Mouse (Mus musculus) embryo, embryonic 10.5 days (tissue): Measurements from ENCODE around the gene Trio.

Source experiments
- DNase-seq: peaks from one replicate; pipeline ENCODE4 v3.0.0-alpha.2; 2015; ENCODE audit warnings: low spot score

The Trio gene

DNA sequence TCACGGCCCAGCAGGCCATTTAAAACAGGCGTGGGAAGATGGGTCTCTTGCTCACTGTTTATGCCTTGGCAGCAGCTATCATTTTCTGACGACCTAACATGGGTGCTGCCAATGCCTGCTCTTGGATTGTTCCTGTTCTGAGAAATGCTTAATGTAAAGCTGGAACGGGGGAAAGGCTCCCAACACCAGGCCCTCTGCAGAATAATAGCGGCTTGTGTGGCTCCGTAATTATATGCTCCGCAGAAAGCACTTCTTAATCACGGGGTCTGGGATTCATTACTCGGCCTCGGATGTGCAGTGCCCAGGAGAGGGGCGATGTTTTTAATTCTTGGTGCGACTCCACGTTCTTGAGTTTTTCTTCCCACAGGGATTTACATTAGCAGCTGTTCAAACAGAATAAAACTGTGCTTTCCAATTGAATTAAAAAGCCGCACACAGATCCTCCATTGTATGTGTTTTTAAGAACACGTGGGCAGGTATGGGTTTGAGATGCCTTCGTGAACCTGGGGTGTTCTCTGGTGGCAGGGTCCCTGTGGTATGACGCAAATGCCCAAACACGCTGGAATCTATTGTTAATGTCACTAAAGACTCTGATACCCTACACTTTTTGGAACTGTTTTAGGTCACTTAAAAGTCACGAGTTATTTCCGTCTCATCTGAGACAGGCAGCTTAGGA is 228.0 kb downstream of the Trio start:
- no peak for DNase-seq

DNA sequence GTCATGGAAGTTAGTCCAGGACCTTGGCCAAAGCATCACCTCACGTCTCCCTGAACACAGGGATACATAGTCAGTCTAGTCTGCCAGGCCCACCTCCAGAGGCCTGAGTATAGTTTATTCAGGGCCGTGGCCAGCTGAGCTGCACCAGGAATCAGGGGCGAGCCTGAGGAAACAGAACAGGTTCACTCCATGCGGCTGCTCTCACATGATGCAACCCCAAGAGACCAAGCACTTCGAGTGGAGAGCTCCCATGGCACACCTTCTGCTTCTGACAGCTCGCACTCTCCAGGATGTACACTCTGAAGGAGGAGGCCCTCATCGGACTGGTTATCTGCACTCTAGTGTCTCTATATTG is 228.8 kb downstream of the Trio start:
- DNase-seq = no peak

DNA sequence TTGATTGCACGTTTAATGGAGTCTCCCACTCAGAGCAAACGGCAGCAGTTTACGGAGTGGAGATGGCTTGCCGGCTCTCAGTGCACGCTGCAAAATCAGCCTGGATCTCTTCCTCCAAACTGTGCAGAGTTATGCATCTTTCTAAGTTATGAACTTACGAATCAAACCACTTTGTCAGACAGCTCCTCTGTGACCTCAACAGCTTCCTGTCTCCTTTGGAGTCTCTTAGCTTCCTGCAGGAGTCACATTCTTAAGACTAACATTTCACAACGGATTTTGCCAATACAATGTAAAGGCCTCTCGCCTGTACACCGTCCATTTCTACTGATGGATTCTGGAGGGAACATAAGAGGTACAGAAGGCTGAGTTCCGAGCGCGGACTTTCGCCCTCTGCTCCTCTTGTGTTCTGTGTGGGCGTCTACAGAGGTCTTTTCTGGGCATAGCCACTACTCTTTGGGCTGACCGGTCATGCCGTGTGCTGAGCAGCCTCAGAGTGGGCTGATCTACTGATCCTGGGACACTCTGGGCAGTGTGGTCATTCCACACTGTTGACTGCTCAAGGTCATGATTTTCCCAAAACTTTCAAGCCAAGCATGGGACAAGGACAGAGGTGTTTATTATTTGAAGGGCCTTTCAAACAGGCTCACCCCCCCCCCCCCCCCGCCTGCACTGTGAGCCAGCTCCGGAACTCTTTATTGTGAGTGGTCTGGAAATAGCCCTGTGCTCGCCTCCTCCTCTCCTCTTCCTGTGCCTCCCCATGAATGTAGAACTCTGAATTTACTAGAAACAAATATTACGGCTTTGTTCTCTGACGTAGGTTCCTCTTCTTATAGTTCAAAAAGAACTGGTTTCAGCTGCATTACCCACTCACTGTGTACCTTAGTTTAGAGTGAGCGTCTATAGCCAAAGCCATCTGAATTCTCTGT is 229.4 kb downstream of the Trio start:
- no peak for DNase-seq

DNA sequence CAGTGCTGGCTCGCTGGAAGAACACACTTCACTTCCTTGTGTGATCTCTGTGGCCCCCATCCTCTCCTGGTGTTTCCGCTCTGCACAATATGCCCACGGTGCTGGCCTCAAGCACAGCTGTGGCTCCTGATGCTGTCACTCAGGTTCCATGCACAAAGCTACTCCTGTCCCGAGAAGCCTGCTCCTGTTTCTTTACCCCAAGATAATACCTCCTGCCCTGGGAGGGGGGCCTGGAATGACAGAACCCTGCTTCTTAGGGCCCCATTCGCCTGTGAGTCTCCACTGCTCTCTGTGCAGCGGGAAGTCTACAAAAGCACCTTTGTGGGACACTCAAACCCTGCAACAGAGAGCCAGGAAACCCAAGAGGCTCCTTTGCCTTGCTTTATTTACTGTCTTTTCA is 232.4 kb downstream of the Trio start:
- DNase-seq = no peak

DNA sequence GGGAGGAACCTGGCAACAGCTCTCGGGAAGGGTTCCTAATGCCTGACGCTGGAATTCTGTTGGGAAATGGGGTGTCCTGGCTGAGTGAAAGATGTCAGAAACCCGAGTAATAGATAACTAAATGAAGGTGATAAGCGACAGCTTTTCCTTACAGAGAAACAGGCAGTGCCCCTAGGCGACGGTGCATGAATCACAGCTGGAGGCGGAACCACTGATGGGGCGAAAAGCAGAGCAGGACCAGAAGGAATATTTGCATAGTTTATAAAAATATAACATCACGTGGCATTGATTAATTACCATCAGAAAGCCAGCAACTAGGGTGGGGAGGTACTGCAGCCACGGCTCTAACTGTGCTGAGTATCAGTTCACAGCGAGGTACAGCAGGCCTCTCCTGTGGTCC is 233.2 kb downstream of the Trio start:
- DNase-seq = no peak

DNA sequence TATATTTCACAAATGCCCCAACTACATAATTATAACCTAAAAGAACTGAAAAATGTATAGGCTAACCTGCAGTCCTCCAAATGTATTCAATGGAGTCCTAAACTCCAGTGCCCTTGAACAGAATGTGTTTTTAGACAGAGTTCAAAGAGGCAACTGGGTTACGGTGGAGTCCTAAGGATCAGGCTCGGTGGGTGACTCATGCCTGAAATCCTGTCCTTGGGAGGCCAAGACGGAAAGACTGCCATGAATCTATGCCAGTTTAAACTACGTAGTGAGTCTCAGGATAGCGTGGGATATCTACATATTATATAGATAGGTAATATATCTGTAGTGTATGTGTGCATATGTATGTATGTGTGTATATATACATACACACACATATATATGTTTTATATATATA is 234.5 kb downstream of the Trio start:
- no peak for DNase-seq

DNA sequence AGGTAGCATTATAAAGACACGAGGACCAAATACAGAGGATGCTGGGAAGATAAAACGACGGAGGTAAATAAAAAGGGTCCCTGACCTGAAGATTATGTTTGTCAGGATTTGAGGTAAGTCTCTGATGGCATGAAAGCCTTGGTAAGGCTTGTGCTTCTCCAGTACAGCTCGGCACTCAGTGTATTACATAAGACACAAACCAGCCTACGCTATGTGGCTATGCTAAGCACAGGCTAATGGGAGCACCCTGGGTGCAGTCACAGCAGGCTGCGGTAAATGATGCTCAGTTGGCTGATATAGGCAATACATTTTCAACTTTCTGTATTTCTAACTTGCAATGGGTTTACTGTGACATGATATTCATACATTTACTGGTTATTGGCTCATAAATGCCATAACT is 234.9 kb downstream of the Trio start:
- no peak for DNase-seq

DNA sequence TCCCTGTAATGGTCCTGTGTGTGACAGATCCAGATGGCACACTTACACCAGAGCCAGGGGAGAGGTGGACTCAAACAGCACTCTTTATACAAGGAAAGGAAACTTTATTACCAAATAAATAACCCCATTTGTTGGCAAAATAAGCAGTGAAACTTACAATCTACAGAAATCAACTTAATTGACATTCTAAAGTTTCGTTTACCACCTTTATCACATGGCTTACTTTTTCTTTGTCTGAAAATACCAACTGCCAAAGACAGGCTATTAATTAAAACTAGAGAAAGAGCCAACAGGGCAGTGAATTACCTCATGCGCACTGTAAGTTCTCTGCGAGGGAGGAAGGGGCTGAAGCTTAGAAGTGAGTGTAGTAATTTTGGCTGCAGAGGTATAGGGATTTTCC is 236.3 kb downstream of the Trio start:
- no peak for DNase-seq

DNA sequence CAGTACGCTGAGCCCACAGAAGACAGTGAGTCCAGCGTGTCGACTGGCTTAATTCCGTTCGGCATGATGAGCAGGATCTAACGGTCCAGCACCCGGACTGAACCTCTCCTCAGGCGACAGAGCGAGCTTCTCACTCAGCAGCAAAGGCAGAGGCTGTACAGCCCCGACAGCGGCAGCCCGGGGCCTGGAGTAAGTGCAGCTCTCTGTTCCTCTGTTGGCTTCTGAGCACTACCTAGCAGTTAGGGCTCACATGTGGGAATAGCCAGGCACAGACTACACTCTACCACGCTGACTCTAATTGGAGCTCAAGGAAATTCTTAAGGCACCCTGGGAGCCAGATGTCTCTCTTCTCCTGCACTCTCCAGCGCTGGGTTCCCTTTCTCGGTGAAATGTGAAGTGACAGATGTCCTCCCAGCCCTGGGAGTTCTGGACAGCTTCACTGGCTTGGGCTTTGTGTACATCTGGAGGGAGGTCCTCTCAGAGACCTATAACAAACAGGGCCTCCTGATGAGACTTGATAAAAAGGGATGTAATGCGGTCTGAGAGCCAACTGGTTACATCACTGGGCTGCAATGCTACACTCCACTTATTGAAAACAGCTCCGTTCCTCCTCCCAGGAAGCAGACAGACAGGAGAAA is 237.4 kb downstream of the Trio start:
- DNase-seq = peak; percentile 77

DNA sequence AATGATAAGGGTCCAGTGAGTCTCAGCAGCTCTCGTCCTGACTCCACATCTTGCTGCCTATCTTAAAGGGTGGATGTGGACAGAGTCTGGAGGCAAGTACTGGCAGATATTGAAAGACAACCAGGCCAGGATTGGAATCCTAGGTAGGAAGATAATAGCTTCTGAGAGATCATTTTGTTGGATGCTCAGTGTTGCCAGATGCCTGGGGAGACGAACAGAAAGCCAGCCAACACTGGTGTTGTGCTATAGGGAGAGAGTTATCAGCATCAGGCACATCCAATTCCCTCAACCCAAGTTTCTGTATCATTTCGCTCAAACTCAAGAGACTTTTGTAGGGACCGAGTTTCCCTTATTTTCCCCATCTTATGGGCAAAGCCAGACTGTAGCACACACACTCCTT is 238.5 kb downstream of the Trio start:
- DNase-seq = no peak

DNA sequence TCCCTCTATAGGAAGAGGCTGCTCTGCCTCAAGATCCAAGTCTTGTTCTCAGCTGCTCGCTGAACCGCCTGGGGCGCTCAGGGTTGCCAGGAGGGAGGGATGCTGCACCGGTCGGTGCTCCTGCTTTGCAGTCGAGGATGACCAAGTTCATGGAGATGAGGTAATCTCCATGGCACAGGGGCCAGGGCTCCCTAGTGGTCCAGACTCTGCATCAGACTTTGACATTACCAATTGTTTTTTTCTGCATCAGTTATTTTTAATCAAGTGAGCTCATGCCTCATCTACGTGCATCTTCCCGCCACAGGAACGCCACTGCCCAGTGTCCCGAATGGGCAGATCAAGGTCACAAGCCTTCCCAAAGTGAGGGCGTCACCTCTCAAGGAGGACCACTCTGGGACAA is 239.2 kb downstream of the Trio start:
- no peak for DNase-seq

DNA sequence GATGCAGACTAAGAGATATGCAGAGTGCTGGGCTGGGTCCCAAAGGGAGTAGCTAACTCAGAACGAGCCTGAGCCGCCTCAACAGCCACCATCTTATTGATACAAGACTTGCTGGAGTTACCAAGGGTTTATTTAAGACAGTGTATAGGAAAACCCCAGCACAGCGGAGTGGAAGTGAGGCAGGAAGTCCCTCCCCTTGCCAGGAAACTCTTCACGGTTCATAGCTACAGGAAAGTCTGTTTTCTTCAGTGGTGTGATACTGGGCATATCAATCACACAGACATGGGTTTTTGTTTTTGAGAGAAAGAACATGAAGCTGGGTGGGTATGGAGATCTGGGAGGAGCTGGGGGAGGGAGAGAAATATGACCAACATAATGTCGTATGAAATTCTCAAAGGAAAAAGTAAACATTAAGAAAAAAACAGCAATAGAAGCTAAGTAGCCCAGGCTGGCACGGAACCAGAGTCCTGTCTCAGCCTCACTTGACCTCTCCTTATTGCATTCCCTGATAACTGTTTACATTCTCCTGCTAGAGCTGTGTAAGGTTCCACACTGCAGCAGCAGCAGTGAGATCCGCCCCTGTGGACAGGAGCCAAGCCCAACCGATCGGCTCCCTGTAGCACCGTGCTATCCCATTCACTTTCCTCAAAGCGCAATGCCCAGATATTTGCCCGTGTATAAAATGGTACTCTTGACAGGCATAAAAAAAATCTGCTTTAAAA is 240.2 kb downstream of the Trio start:
- DNase-seq = no peak

DNA sequence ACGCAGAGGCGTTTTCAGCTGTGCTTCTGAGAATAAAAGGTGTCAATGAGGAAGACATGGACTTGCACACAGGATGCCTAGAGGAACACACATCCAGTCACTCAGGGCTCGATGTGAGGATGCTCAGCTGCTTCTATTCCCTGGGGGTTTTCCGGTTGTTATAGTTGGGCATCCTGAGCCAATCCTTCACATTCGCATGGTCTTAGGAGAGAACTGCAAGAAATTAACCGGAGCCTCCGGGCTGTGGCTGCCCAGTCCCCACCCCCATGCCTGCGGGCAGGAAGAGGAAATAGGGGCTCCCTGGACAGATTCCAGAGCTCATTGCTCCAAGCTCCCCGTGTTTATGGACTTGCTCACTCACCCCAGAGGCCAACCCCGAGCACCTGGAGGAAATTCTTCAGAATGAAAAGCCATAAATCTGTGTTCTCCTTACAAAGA is 241.5 kb downstream of the Trio start:
- peak; percentile 64 for DNase-seq

DNA sequence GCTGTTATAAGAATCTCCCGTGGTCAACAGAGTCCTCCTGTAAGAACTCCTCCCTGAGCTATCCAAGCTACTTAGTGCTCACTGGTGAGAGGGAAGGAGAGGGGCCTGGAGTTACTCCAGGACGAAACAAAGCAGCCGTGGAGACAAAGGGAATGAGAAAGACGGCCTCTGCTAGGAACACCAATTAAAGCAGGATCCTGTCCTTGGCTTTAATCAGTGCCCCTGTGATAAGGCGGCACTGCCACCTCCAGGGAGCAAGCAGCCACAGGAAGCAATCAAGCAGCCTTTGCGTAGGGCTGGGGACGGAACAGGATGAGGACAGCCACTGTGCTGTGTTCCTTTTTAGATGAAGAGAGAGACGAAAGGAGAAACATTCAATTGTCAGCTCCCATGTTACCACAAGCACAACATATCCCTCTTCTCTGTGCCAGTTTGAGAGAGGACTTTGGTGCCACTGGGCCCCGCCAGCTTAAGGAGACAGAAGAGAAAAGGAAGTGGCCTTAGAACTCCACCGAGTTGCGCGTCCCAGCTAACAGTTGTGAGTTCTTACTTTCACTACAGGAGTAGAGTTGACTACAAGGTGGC is 242.0 kb downstream of the Trio start:
- no peak for DNase-seq

DNA sequence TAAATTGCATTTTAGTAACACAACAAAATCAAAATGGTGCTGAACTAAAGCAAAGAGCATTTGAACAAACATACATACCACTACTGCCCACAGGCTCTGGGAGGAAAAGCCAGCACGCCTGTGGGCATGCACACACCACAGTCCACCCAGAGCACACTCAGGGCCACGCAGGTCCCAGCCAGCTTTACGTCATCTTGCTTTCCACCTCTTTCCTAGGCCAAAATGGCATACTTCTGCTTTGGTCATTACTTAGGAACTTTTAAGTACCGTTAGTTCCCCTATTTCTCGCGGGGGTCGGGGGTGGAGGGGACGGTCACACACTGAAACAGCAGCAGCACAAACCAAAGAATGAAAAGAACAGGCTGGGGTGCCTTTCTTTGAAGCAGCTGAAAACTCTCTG is 242.6 kb downstream of the Trio start:
- DNase-seq = no peak

DNA sequence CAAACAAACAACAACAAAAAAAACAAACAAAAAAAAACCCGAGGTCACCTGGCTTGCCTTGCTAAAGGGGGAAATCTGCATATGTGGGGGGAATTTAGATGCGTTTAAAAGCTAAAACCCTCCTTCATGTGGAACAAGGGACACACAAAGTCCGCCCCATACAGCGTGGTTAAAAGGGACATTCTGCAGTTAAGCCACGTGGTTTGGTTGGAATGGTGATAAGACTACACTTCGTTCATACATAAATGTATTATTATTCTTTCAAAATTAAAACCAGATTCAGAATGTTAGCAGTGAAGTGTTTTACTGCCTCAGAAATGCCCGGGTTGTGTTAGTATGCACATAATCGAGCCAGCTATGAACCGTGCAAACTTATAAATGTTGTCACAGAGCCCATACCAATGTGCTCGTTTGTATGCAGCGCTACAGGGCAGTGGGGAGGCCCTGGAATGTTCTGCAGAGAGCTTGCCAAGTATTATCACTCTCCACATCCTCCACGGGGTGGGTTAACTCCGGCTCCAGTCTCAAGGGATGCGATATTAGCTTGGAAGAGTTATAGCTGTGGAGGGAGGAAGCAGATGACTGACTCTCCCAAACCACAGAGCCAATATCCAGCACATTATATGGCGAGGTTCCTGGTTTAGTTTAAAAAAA is 243.1 kb downstream of the Trio start:
- no peak for DNase-seq

DNA sequence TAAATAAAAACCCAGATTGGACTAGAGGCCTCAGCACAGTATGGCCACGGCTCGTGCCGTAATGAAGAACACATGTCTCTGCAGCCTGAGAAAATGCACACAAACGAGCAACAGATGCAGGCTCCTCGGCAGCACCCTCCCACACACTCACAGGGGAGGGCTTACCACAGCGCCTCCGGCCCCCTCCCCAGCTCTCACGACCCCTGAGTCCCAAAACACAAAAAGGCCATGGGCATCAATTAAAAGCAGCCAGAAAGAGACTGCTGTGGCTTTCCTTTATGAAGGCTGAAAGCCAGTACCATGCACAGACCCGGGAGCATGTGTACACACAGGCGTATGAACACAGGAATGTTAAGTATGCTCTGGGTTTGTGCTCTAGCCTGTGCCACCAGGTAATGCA is 245.8 kb downstream of the Trio start:
- DNase-seq = peak; percentile 79

DNA sequence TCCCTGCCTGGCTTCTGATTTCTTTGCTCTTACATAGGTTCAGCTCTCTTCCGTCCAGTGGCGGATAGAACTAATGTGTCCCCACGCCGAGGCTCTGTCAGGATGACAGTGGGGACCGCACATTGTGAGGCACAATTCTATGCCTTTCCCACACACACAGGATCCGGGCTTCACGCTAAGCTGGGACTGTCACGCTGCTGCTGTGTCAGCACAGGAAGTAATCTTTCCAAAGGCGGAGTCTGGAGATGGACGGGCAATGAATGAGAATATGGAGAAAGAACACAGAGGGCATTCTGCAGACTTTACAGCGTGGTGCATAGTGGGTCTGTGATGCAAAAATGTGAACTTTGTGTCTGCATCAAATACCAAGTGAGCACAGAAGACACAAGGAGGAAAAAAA is 246.2 kb downstream of the Trio start:
- peak; percentile 68 for DNase-seq

DNA sequence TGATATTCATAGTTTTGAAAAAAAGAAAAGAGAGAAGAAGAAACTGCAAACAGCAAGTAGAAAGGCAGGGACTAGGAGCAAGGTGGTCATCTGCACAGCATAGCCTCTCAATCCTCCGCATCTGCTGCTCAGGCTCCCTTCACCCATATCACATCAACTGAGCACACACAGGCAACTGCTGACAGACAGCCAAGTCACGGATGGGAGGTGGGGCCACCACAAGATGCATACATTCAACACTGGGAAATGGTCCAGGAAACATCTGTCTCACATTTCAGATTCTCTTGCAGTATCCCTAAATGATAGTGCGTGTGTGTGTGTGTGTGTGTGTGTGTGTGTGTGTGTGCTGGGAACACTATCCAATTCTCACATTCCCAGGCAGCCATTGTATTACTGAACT is 247.4 kb downstream of the Trio start:
- DNase-seq = peak; percentile 61

DNA sequence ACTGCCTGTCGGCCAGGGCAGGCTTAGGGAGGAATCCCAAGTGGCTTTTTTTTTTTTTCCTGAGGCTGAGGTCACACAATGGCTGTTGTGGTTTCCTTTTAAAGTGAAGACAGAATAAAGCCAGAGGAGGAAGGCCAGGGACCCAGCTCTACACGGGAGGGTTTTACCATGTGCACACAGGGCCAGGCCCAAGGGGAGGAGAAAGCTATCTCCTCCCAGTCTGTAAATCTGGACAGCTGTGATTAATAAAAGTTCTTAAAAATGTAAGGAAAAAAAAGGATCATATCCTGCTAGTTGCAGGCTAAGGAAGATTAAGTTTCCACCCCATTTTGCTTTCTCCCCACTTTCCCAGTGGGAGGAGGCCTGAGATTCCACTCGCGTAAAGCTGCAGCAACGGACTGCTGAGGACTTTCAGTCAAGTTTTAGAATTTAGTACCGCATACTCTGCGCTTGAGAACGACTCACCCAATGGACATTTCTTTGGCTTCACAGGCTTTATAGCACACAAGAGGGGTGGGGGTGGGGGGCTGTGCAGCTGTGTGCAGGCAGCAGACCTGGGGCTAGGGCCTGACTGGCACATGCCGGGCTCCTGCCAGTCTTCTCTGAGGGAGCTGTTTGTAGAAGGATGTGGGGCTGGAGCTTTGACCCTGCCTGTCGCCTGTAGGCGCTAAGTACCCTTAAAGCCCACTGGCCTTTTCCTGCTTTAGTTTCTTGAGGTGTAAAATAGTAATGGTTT is 248.0 kb downstream of the Trio start:
- DNase-seq = peak; percentile 60

DNA sequence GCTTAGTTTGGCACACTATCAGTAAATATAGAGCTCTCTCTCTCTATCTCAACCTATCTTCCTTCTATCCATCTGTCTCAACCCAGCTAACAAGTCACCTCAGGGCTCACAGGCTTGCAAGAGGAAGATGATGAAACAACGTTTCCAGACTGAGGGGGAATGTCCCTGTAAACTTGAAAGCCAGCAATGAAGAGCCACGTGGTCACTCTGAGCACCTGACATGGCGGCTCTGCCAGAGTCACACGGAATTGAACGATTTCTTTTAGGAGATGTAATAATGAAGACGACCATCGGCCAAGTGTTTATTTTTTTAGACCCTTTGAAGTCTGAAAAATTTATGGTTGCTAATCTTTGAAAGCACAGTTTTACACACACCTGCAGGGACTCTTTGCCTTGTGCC is 251.2 kb downstream of the Trio start:
- no peak for DNase-seq
